Mouse (Mus musculus) kidney, postnatal 0 days (tissue): ENCODE results near the gene Ly6g6d. TPM values are rescaled to one million over a fixed set of nuclear protein-coding genes. Genes with fewer than 3 reads are reported as not detected.

Experiments
- ATAC-seq: fragments of 200-750 bp; cut with Nextera tagmentation; replicated peaks from 2 replicates; pipeline ENCODE4 v1.8.0; 2017; ENCODE audit warnings: low read depth, moderate number of reproducible peaks, moderate TSS enrichment, moderate library complexity; ENCODE audit not compliant: low FRiP score
- DNase-seq: peaks from one replicate; pipeline ENCODE4 v3.0.0-alpha.2; 2016; ENCODE audit warnings: low spot score
- H3K27ac ChIP-seq: fragments of 300-500 bp; sonication (generic); 2 replicates; pipeline ENCODE4 v1.5.1; 2014; ENCODE audit warnings: mild to moderate bottlenecking
- H3K27me3 ChIP-seq: fragments of 300-500 bp; sonication (generic); 2 replicates; pipeline ENCODE4 v1.6.1; 2014; ENCODE audit warnings: low read length, mixed read lengths; ENCODE audit not compliant: insufficient read depth
- H3K36me3 ChIP-seq: fragments of 300-500 bp; sonication (generic); 2 replicates; pipeline ENCODE4 v1.6.1; 2014; ENCODE audit warnings: low read length, mixed read lengths; ENCODE audit not compliant: insufficient read depth
- H3K4me1 ChIP-seq: fragments of 300-500 bp; sonication (generic); replicated peaks from 2 replicates; pipeline ENCODE4 v1.6.1; 2014; ENCODE audit warnings: antibody characterized with exemption, low read length, mixed read lengths; ENCODE audit not compliant: insufficient read depth
- H3K4me2 ChIP-seq: fragments of 300-500 bp; sonication (generic); 2 replicates; pipeline ENCODE4 v1.6.1; 2014; ENCODE audit warnings: mild to moderate bottlenecking, low read length, moderate library complexity, mixed read lengths
- H3K4me3 ChIP-seq: fragments of 300-500 bp; sonication (generic); replicated peaks from 2 replicates; pipeline ENCODE4 v1.5.1; 2014; ENCODE audit warnings: low read depth, low read length
- H3K9ac ChIP-seq: fragments of 300-500 bp; sonication (generic); 2 replicates; pipeline ENCODE4 v1.6.1; 2014; ENCODE audit warnings: low read depth, low read length
- H3K9me3 ChIP-seq: fragments of 300-500 bp; sonication (generic); replicated peaks from 2 replicates; pipeline ENCODE4 v1.6.1; 2016; ENCODE audit warnings: low read length, inconsistent platforms, mixed read lengths
- CTCF ChIP-seq: IDR thresholded peaks from 2 replicates; pipeline ENCODE4 v1.5.1; 2016; ENCODE audit warnings: antibody characterized with exemption, low read depth, mild to moderate bottlenecking, moderate library complexity
- WGBS: fragments of 180-500 bp; shearing (Covaris S2); extraction: QIAGEN DNeasy Blood & Tissue Kit; methylation state at CpG from one replicate; pipeline ENCODE4 v1.1.7; 2014; 5-methylcytosine and 5-hydroxymethylcytosine counted together
- polyA plus RNA-seq: library from polyadenylated mRNA; unstranded; fragments of >200 nt; fragmentation: Nextera tagmentation; extraction: Ambion mirVana; gene quantifications from 2 replicates; pipeline ENCODE4 v1.2.1, GENCODE M21; 2015

Gene Ly6g6d
- polyA plus RNA-seq, 1 experiment from 2014 or later = 7.6 TPM

DNA sequence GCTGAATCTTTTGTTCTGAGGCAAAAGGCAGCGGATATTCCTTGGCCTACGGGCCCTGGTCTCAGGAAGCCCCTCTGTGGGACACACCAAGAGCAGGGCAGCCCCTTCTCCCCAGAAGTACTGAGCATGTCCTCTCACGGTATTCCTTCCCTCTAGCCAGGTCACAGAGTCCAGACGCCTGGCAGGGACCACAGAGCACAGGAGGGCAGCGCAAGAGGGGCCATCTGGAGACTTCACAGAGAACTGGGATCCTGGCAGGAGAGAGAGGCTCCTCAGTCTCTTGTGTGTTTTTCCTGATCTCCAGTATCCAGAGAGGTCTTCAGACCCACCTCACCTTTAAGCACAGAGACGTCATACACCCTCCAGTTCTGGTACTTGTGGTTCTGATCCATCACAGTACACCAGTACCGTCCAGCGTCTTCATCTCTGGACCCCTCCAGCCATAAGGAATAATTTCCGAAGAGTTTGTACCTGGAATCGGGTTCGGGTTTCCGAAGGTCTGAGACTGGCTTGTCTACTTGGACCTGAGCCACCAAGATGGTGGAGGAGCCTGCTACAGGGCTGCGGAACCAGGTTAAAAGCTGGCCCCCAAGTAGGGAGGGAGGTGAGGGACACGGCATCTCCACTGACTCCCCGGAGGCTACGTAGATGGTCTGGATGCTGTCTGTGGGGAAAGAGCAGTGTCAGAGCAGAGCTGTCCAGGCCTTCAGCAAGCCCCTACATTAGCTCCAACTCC is 5.1 kb upstream of the Ly6g6d start:
- no peaks in the 10 kb centered on the region for H3K36me3 ChIP-seq
- 84% methylated on average over 16 of the region's 16 CpGs for WGBS
- H3K9me3 ChIP-seq = no peaks in the 10 kb centered on the region
- H3K9ac ChIP-seq = no peak overlapping the region
- ATAC-seq = no peak
- no peak overlapping the region for H3K4me3 ChIP-seq
- H3K4me2 ChIP-seq = no peak overlapping the region
- H3K4me1 ChIP-seq = no peaks in the 10 kb centered on the region
- DNase-seq = no peak
- no peaks in the 10 kb centered on the region; the same call in 1 of the 2 replicates for H3K27me3 ChIP-seq
- no peak overlapping the region for H3K27ac ChIP-seq
- no peak for TF ChIP-seq CTCF

DNA sequence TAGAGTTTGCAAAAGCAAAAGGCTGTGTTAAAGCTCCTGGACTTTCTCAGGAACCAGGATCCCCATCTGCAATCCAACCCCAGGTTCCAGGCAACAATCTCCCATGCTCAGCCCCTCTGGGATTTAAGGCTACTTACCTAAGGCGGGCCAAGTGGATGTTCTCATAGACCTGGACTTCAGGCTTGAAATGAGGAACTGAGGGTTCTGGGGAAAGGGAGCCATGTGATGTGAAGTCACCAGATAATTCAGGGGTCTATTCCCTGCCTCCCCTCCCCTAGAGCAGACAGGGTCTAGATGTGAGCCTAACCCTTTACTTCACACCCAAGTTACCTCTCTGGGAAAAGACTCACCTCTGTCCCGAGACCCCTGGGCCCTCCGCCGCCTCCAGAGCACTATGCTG is 2.8 kb upstream of the Ly6g6d start:
- Histone ChIP-seq H3K36me3 (no peaks in the 10 kb centered on the region), H3K4me2 (no peak overlapping the region), H3K27me3 (no peaks in the 10 kb centered on the region; the same call in 1 of the 2 replicates), H3K4me1 (peaks cover 3% of the 10 kb centered on the region; the same call in 1 of the 2 replicates), H3K27ac (no peak overlapping the region), H3K9ac (no peak overlapping the region), H3K9me3 (no peaks in the 10 kb centered on the region), H3K4me3 (no peak overlapping the region)
- TF ChIP-seq CTCF = no peak
- WGBS = 81% methylated on average over 4 of the region's 4 CpGs
- DNase-seq = no peak
- no peak for ATAC-seq

DNA sequence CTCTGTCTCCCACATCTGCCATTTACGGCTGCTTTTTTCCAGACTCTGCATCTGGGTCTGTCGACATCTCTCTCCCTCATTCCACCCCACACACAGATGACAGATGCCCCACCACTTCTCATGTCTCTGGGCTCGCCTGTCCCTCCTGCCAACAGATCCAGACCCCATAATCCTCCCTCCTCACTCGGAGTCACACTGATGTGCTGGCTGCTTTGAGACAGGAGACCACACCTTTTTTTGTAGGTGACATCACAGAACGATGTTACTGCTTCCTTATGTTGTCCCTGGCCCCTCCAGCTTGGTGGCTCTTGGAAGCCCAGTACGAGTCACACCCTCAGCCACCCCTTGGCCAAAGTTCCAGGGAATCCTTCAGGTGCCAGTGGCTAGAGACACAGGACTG is 2.4 kb upstream of the Ly6g6d start:
- WGBS = 40% methylated on average over 6 of the region's 6 CpGs
- Histone ChIP-seq H3K27me3 (no peaks in the 10 kb centered on the region; the same call in 1 of the 2 replicates), H3K9ac (no peak overlapping the region), H3K4me2 (no peak overlapping the region), H3K36me3 (no peaks in the 10 kb centered on the region), H3K9me3 (no peaks in the 10 kb centered on the region), H3K4me1 (peaks cover 3% of the 10 kb centered on the region; the same call in 1 of the 2 replicates), H3K27ac (no peak overlapping the region), H3K4me3 (no peak overlapping the region)
- TF ChIP-seq CTCF = no peak
- DNase-seq = no peak
- ATAC-seq = no peak

DNA sequence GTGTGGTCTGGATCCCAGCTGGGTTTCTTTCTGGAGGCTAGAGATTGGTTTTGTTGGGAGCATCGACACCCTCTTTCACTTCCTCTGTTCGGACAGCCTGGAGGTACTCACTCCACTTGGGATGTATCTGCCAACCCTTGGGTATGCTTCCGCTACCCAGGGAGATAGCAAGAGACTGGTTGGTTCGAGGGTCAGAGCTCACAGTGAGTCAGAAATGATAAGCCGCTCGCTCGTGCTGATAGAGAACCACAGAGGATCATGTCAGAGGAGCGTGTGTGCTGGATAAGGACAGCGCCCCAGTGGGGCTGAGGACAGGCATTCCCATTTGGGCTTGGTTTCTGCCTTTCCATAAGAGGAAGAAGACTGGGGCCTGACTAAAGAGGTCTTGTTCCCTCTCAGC is 1.9 kb upstream of the Ly6g6d start:
- DNase-seq = no peak

DNA sequence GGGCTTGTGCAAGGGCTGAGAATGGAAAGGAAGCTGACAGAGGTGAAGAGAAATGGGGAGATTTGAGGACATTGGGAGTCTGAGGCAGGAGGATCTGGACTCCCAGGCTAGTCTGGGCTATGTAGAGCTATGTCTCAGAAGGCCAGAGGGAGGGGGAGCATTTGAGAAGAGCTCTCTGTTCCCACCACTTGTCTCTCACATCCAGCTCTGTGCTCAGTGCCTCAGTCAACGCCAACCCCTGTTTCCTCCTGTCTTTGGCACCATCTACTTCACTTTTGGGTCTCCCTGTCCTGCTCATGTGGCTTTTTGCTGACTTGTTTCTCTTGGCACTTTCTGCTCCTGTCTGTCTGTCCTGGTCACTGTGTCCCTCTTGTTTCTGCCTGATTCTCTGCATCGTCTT is 580 bp downstream of the Ly6g6d start:
- DNase-seq (no peak), ATAC-seq (no peak)
- peak overlapping the region; percentile 72 for H3K27ac ChIP-seq
- peaks cover 3% of the 10 kb centered on the region; the same call in 1 of the 2 replicates for H3K4me1 ChIP-seq
- no peak for TF ChIP-seq CTCF
- no peaks in the 10 kb centered on the region; the same call in 1 of the 2 replicates for H3K27me3 ChIP-seq
- peak overlapping the region; percentile 25; the same call in 1 of the 2 replicates for H3K9ac ChIP-seq
- H3K4me2 ChIP-seq = peak overlapping the region; percentile 55
- H3K36me3 ChIP-seq = no peaks in the 10 kb centered on the region
- H3K9me3 ChIP-seq = no peaks in the 10 kb centered on the region
- peak overlapping the region; percentile 22 for H3K4me3 ChIP-seq
- 3% methylated on average over 2 of the region's 2 CpGs for WGBS

More for the DNA sequence above, 1.9 kb upstream of the Ly6g6d start:
- H3K4me2 ChIP-seq = no peak overlapping the region
- no peaks in the 10 kb centered on the region for H3K36me3 ChIP-seq
- H3K27me3 ChIP-seq = no peaks in the 10 kb centered on the region; the same call in 1 of the 2 replicates
- no peak overlapping the region for H3K4me3 ChIP-seq
- no peaks in the 10 kb centered on the region for H3K9me3 ChIP-seq
- TF ChIP-seq CTCF = no peak
- WGBS = 66% methylated on average over 9 of the region's 9 CpGs
- no peak overlapping the region for H3K9ac ChIP-seq
- no peak overlapping the region for H3K27ac ChIP-seq
- ATAC-seq = no peak
- H3K4me1 ChIP-seq = peaks cover 3% of the 10 kb centered on the region; the same call in 1 of the 2 replicates

DNA sequence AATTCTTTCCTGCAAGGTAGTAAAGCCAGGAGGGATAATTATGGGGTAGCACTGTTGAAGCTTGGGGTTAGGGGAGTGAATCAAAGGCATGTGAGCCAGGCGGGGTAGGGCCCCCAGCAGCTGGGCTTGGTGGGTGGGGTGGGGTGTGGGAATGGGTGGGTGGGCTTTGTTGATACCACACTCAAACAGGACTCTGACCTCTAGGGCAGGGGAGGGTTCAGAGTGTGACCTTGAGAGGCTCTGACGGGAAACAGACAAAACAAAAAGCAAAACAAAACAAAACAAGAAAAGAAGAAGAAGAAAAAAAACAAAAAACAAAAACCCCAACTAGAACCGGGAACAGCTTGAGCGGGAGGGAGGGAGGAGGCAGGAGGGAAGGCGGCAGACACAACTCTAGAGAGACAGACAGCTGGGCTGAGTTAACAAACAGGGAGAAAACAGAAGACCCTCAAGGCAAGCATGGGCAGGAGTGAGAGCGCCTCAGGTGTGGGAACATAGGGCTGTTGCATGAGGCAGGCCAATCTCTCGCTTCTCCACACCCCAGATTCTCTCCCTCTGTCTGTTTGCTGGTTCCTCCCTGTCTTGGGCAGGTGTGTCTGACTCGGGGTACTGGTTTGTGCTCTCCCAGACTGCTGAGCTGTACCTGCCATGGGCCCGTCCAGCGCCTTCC is 1.2 kb downstream of the Ly6g6d start, which contains the start of gene Ly6g6e:
Gene Ly6g6e (plus strand): TSS at position 396 of the 670 bp plus-strand sequence.
- Histone ChIP-seq H3K36me3 (no peaks in the 10 kb centered on the region), H3K9ac (peak within 1 kb of the TSS; percentile 50), H3K4me3 (peak within 1 kb of the TSS; percentile 22), H3K9me3 (no peaks in the 10 kb centered on the region), H3K4me1 (peaks cover 3% of the 10 kb centered on the region; the same call in 1 of the 2 replicates), H3K27ac (peak within 1 kb of the TSS; percentile 72), H3K4me2 (peak within 1 kb of the TSS; percentile 55), H3K27me3 (no peaks in the 10 kb centered on the region; the same call in 1 of the 2 replicates)
- ATAC-seq = no peak
- 32% methylated on average over 10 of the region's 10 CpGs for WGBS
- no peak for TF ChIP-seq CTCF
- DNase-seq = no peak
